22 mouse cellular contexts compared by ENCODE assay signal in the genomic region with DNA sequence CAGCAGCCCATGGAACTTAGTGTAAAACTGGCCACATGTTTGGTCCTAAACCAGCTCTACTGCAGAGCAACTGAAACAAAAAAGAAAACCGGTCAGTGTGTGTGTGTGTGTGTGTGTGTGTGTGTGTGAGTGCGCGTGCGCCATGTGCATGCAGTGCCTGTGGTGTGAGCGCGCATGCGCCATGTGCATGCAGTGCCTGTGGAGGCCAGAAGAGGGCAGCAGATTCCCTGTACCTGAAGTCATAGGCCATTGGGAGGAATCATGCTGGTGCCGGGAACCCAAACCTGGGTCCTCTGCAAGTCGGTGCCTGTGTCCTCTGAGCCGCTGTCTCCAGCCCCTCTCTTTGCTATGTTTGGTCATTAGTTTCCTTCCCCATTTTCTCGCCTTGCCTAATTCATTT.
A peak's percentile ranks its signal among the peaks of the same experiment; 100 is the strongest.
DNase-seq lines count a peak whose midpoint lies in the region; ATAC-seq and TF ChIP-seq lines count a peak whose summit lies in the region.
"Had no signal": no experiment of that assay in that cellular context is flagged by ENCODE, and none has a peak within 500 bp of the region (broad histone marks: within the 10 kb centered on the region; RNA-seq: fewer than 3 reads in every experiment).

No protein-coding gene starts in this region.

- TF ChIP-seq POLR2A in embryonic fibroblast, embryonic 13.5 days (IDR thresholded peaks at IDR 0.05; ENCODE audit: low read depth, low read length) = no peak

- H3K9ac ChIP-seq in intestine, postnatal 0 days (ENCODE audit: low read depth, low read length) = no peak overlapping the region
- no peak overlapping the region for H3K9ac ChIP-seq in intestine, embryonic 16.5 days (ENCODE audit: low read depth, low read length)
- no peak overlapping the region for H3K9ac ChIP-seq in lung, postnatal 0 days (replicated peaks; ENCODE audit: low read depth)
- H3K9ac ChIP-seq: embryonic facial prominence, embryonic 12.5 days; hindbrain, embryonic 13.5 days; intestine, embryonic 15.5 days; kidney, embryonic 15.5 days; limb, embryonic 13.5 days; midbrain, embryonic 13.5 days had no signal

- no peak overlapping the region for H3K4me2 ChIP-seq in intestine, postnatal 0 days (replicated peaks; ENCODE audit: low read depth)
- H3K4me2 ChIP-seq in intestine, embryonic 16.5 days (ENCODE audit: low read depth, low read length) = no peak overlapping the region
- no peak overlapping the region for H3K4me2 ChIP-seq in lung, postnatal 0 days (replicated peaks; ENCODE audit: low read depth, low read length)
- H3K4me2 ChIP-seq: embryonic facial prominence, embryonic 12.5 days; heart, embryonic 11.5 days; hindbrain, embryonic 13.5 days; intestine, embryonic 15.5 days; kidney, embryonic 15.5 days; limb, embryonic 13.5 days; midbrain, embryonic 13.5 days had no signal

- H3K9me3 ChIP-seq in intestine, postnatal 0 days (ENCODE audit: control insufficient read depth) = no peaks in the 10 kb centered on the region
- no peaks in the 10 kb centered on the region for H3K9me3 ChIP-seq in intestine, embryonic 16.5 days (ENCODE audit: control insufficient read depth, low read length)
- no peaks in the 10 kb centered on the region for H3K9me3 ChIP-seq in lung, postnatal 0 days (ENCODE audit: low read length)
- H3K9me3 ChIP-seq: hindbrain, embryonic 13.5 days; intestine, embryonic 15.5 days; kidney, embryonic 15.5 days had no signal

- no peak for ATAC-seq in intestine, postnatal 0 days
- ATAC-seq in intestine, embryonic 16.5 days = no peak
- ATAC-seq in lung, postnatal 0 days = no peak
- ATAC-seq: forebrain, embryonic 16.5 days; intestine, embryonic 15.5 days; midbrain, embryonic 13.5 days had no signal

- WGBS in intestine, postnatal 0 days = 97% methylated on average over 11 of the region's 11 CpGs
- WGBS in intestine, embryonic 16.5 days = 97% methylated on average over 11 of the region's 11 CpGs
- 99% methylated on average over 11 of the region's 11 CpGs for WGBS in lung, postnatal 0 days

- no peaks in the 10 kb centered on the region for H3K27me3 ChIP-seq in intestine, postnatal 0 days (replicated peaks; ENCODE audit: control insufficient read depth, insufficient read depth, low read length)
- no peaks in the 10 kb centered on the region for H3K27me3 ChIP-seq in intestine, embryonic 16.5 days (replicated peaks; ENCODE audit: control insufficient read depth, insufficient read depth, low read length)
- H3K27me3 ChIP-seq in lung, postnatal 0 days (replicated peaks; ENCODE audit: insufficient read depth, low read length) = no peaks in the 10 kb centered on the region
- H3K27me3 ChIP-seq: embryonic facial prominence, embryonic 12.5 days; hindbrain, embryonic 13.5 days; intestine, embryonic 15.5 days; kidney, embryonic 15.5 days; midbrain, embryonic 13.5 days had no signal

- peak; percentile 29; the same call in 1 of the 2 replicates for TF ChIP-seq CTCF in intestine, postnatal 0 days (IDR thresholded peaks at IDR 0.05; ENCODE audit: low read depth)
- peak; percentile 17; the same call in 1 of the 2 replicates for TF ChIP-seq CTCF in lung, postnatal 0 days (IDR thresholded peaks at IDR 0.05)
- TF ChIP-seq CTCF in embryonic fibroblast, embryonic 13.5 days (IDR thresholded peaks at IDR 0.05; ENCODE audit: borderline replicate concordance, insufficient read depth, low read length) = peak; percentile 68; the same call in 1 of the 2 replicates

- TF ChIP-seq EP300 in lung, postnatal 0 days (IDR thresholded peaks at IDR 0.05) = no peak

- no peaks in the 10 kb centered on the region for H3K4me1 ChIP-seq in intestine, postnatal 0 days (replicated peaks; ENCODE audit: control insufficient read depth, insufficient read depth, low read length)
- peaks cover 4% of the 10 kb centered on the region; the same call in 1 of the 2 replicates for H3K4me1 ChIP-seq in intestine, embryonic 16.5 days (ENCODE audit: control insufficient read depth, insufficient read depth, low read length)
- no peaks in the 10 kb centered on the region for H3K4me1 ChIP-seq in lung, postnatal 0 days (ENCODE audit: insufficient read depth, low read depth, low read length)
- H3K4me1 ChIP-seq in embryonic fibroblast, embryonic 13.5 days (ENCODE audit: control insufficient read depth, insufficient read depth, low read length) = no peaks in the 10 kb centered on the region
- H3K4me1 ChIP-seq: embryonic facial prominence, embryonic 12.5 days; limb, embryonic 13.5 days had no signal

- no peak for DNase-seq in lung, postnatal 0 days (ENCODE audit: low spot score)
- DNase-seq in lung, postnatal 14 days = no peak
- DNase-seq in R1 (ENCODE audit: low read depth, low spot score) = peak; percentile 46
- DNase-seq in spleen, adult 12 weeks (ENCODE audit: low spot score) = no peak
- DNase-seq: B cell, adult 2 months; cerebellum, adult 9-11 months; heart, postnatal 14 days; layer of hippocampus, postnatal 36 days; spleen, adult 18-20 months; thymus, adult 2 months had no signal

- no peak overlapping the region for H3K4me3 ChIP-seq in intestine, postnatal 0 days (ENCODE audit: low read depth, low read length)
- no peak overlapping the region for H3K4me3 ChIP-seq in intestine, embryonic 16.5 days (ENCODE audit: low read length)
- no peak overlapping the region for H3K4me3 ChIP-seq in lung, postnatal 0 days (ENCODE audit: low read depth, low read length)
- no peak overlapping the region for H3K4me3 ChIP-seq in embryonic fibroblast, embryonic 13.5 days (ENCODE audit: insufficient read depth, low read length)
- H3K4me3 ChIP-seq: embryonic facial prominence, embryonic 12.5 days; hindbrain, embryonic 13.5 days; intestine, embryonic 15.5 days; kidney, embryonic 15.5 days; limb, embryonic 13.5 days; midbrain, embryonic 13.5 days; myocyte had no signal

- no peaks in the 10 kb centered on the region for H3K36me3 ChIP-seq in intestine, postnatal 0 days (ENCODE audit: control insufficient read depth, insufficient read depth)
- no peaks in the 10 kb centered on the region for H3K36me3 ChIP-seq in intestine, embryonic 16.5 days (ENCODE audit: control insufficient read depth, insufficient read depth, low read length)
- no peaks in the 10 kb centered on the region for H3K36me3 ChIP-seq in lung, postnatal 0 days (ENCODE audit: insufficient read depth, low read length)
- H3K36me3 ChIP-seq: intestine, embryonic 15.5 days had no signal

- H3K27ac ChIP-seq in intestine, postnatal 0 days (ENCODE audit: low read depth, low read length) = no peak overlapping the region
- no peak overlapping the region for H3K27ac ChIP-seq in intestine, embryonic 16.5 days (ENCODE audit: low read length)
- H3K27ac ChIP-seq in lung, postnatal 0 days (ENCODE audit: low read length) = no peak overlapping the region
- no peak overlapping the region for H3K27ac ChIP-seq in embryonic fibroblast, embryonic 13.5 days (ENCODE audit: insufficient read depth, low read length)
- H3K27ac ChIP-seq: embryonic facial prominence, embryonic 12.5 days; intestine, embryonic 15.5 days; kidney, embryonic 15.5 days; limb, embryonic 13.5 days; midbrain, embryonic 13.5 days had no signal

Comparison
In these comparisons a context has a peak if more than half of its experiments do, and no peak if none do; other contexts are left out.
1. CTCF ChIP-seq: peak in every context shown above with its lines; median percentile 68 in embryonic fibroblast, embryonic 13.5 days; 29 in intestine, postnatal 0 days; 17 in lung, postnatal 0 days.